Mouse (Mus musculus): ENCODE data around the gene Fbln2.

DNA sequence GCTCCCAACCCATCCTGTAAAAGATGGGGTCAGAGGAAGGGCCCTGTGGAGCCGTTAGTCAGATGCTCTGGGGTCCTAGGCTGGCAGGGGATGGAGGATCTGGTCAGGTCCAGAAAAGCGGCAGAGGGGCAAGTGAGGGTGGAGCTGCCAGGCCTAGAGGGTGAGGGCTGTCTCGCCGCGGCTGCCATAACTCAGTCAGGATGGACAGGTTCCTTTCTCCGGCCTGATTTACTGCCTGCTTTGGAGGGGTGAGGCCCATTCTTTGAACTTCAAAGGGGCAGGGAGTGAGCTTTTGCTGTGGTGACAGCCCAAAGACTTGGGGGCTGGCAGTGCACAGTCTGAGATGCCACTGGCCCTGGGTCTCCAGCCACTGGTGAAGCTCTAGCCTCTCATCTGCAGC lies 86.6 kb downstream of the Fbln2 start:
- TF ChIP-seq POLR2A (IDR thresholded peaks at IDR 0.05; ENCODE audit: insufficient read depth, low read depth, low read length) (no peak), CTCF (IDR thresholded peaks at IDR 0.05) (no peak), EP300 (IDR thresholded peaks at IDR 0.05; ENCODE audit: insufficient read depth, low read depth, low read length) (no peak)

Measured in heart, adult 2 months (tissue).